ENCODE assay signal across 21 mouse cellular contexts in genomic region chr3:22140111-22140658, GRCm38 (mm10).
DNase-seq lines count a peak whose midpoint lies in the region; ATAC-seq lines count a peak whose summit lies in the region.
"Had no signal": no experiment of that assay in that cellular context is flagged by ENCODE, and none has a peak within 500 bp of the region (broad histone marks: within the 10 kb centered on the region; RNA-seq: fewer than 3 reads in every experiment).

No protein-coding gene starts in this region.

- no peak overlapping the region for H3K9ac ChIP-seq in forebrain, embryonic 13.5 days
- H3K9ac ChIP-seq in forebrain, embryonic 11.5 days (ENCODE audit: low read length), result no peak overlapping the region
- H3K9ac ChIP-seq in midbrain, embryonic 13.5 days (replicated peaks), result no peak overlapping the region
- H3K9ac ChIP-seq in midbrain, embryonic 15.5 days, result no peak overlapping the region
- H3K9ac ChIP-seq: heart, embryonic 15.5 days had no signal

- H3K27ac ChIP-seq in forebrain, embryonic 13.5 days, result 0 out of 2 replicates have a peak overlapping the region, but pooled peaks have one; percentile 10
- no peak overlapping the region for H3K27ac ChIP-seq in forebrain, embryonic 11.5 days (ENCODE audit: low read depth, low read length)
- no peak overlapping the region for H3K27ac ChIP-seq in midbrain, embryonic 13.5 days
- H3K27ac ChIP-seq in midbrain, embryonic 15.5 days, result no peak overlapping the region
- H3K27ac ChIP-seq: heart, embryonic 15.5 days; hindbrain, postnatal 0 days; kidney, postnatal 0 days; left cerebral cortex, adult 2 months had no signal

- ATAC-seq in forebrain, embryonic 13.5 days, result peak; percentile 62; the same call in 1 of the 2 replicates
- no peak for ATAC-seq in forebrain, embryonic 11.5 days (replicated peaks; ENCODE audit: low FRiP score)
- ATAC-seq in midbrain, embryonic 13.5 days, result peak; percentile 45; the same call in 1 of the 2 replicates
- ATAC-seq in midbrain, embryonic 15.5 days (replicated peaks), result no peak
- ATAC-seq: hindbrain, postnatal 0 days; intestine, postnatal 0 days; lung, postnatal 0 days had no signal

- H3K9me3 ChIP-seq in forebrain, embryonic 13.5 days (replicated peaks), result no peaks in the 10 kb centered on the region
- no peaks in the 10 kb centered on the region for H3K9me3 ChIP-seq in forebrain, embryonic 11.5 days (ENCODE audit: control insufficient read depth, low read length)
- no peaks in the 10 kb centered on the region for H3K9me3 ChIP-seq in midbrain, embryonic 13.5 days
- H3K9me3 ChIP-seq in midbrain, embryonic 15.5 days, result no peaks in the 10 kb centered on the region
- H3K9me3 ChIP-seq: heart, embryonic 15.5 days had no signal

- H3K4me3 ChIP-seq in forebrain, embryonic 13.5 days, result no peak overlapping the region
- H3K4me3 ChIP-seq in forebrain, embryonic 11.5 days (ENCODE audit: low read depth, low read length), result no peak overlapping the region
- no peak overlapping the region for H3K4me3 ChIP-seq in midbrain, embryonic 13.5 days (replicated peaks)
- H3K4me3 ChIP-seq in midbrain, embryonic 15.5 days, result no peak overlapping the region
- H3K4me3 ChIP-seq: heart, embryonic 15.5 days; left cerebral cortex, adult 2 months had no signal

- 39% methylated on average over 3 of the region's 3 CpGs for WGBS in forebrain, embryonic 13.5 days
- 78% methylated on average over 3 of the region's 3 CpGs for WGBS in forebrain, embryonic 11.5 days
- WGBS in midbrain, embryonic 13.5 days, result 76% methylated on average over 3 of the region's 3 CpGs
- 53% methylated on average over 3 of the region's 3 CpGs for WGBS in midbrain, embryonic 15.5 days

- peaks cover 21% of the 10 kb centered on the region for H3K4me1 ChIP-seq in forebrain, embryonic 13.5 days
- H3K4me1 ChIP-seq in forebrain, embryonic 11.5 days (replicated peaks; ENCODE audit: control insufficient read depth, insufficient read depth, low read length), result peaks cover 2% of the 10 kb centered on the region; the same call in 1 of the 2 replicates
- peaks cover 13% of the 10 kb centered on the region for H3K4me1 ChIP-seq in midbrain, embryonic 13.5 days (replicated peaks)
- H3K4me1 ChIP-seq in midbrain, embryonic 15.5 days, result peaks cover 8% of the 10 kb centered on the region

- H3K4me2 ChIP-seq in forebrain, embryonic 13.5 days, result no peak overlapping the region
- no peak overlapping the region for H3K4me2 ChIP-seq in forebrain, embryonic 11.5 days (ENCODE audit: low read depth, low read length, severe bottlenecking)
- H3K4me2 ChIP-seq in midbrain, embryonic 13.5 days (replicated peaks), result no peak overlapping the region
- no peak overlapping the region for H3K4me2 ChIP-seq in midbrain, embryonic 15.5 days
- H3K4me2 ChIP-seq: heart, embryonic 15.5 days had no signal

- H3K36me3 ChIP-seq in forebrain, embryonic 13.5 days (ENCODE audit: poor library complexity, severe bottlenecking), result no peaks in the 10 kb centered on the region
- no peaks in the 10 kb centered on the region for H3K36me3 ChIP-seq in forebrain, embryonic 11.5 days (ENCODE audit: control insufficient read depth, insufficient read depth, low read length)
- H3K36me3 ChIP-seq in midbrain, embryonic 13.5 days, result no peaks in the 10 kb centered on the region
- H3K36me3 ChIP-seq in midbrain, embryonic 15.5 days (replicated peaks), result no peaks in the 10 kb centered on the region
- H3K36me3 ChIP-seq in splenic B cell, adult 2 months (ENCODE audit: control insufficient read depth, insufficient read depth, low read length, poor library complexity, severe bottlenecking), result no peaks in the 10 kb centered on the region
- H3K36me3 ChIP-seq: heart, embryonic 15.5 days had no signal

- H3K27me3 ChIP-seq in forebrain, embryonic 13.5 days, result no peaks in the 10 kb centered on the region
- no peaks in the 10 kb centered on the region for H3K27me3 ChIP-seq in forebrain, embryonic 11.5 days (ENCODE audit: control insufficient read depth, insufficient read depth, low read length)
- H3K27me3 ChIP-seq in midbrain, embryonic 13.5 days, result no peaks in the 10 kb centered on the region
- H3K27me3 ChIP-seq in midbrain, embryonic 15.5 days (replicated peaks), result no peaks in the 10 kb centered on the region
- H3K27me3 ChIP-seq in splenic B cell, adult 2 months (ENCODE audit: control insufficient read depth, insufficient read depth, low read length, poor library complexity, severe bottlenecking), result no peaks in the 10 kb centered on the region
- H3K27me3 ChIP-seq: heart, embryonic 15.5 days had no signal

- no peak for DNase-seq in forebrain, embryonic 11.5 days (ENCODE audit: low spot score)
- DNase-seq in cerebellum, adult 9-11 months, result peak; percentile 47
- peak; percentile 22 for DNase-seq in splenic B cell, adult 2 months (ENCODE audit: low read depth, low spot score)
- no peak for DNase-seq in c-Kit-positive CD71-positive TER-119-positive erythroid progenitor cells, embryonic 14.5 days (ENCODE audit: low spot score)
- DNase-seq: adrenal gland, postnatal 36 days; gastrocnemius, postnatal 10 days; heart, adult 11 months; heart, postnatal 4 days; left cerebral cortex, postnatal 4 days; liver; retina, postnatal 1 day; thymus, postnatal 14 days had no signal

Comparison
In these comparisons a context has a peak if more than half of its experiments do, and no peak if none do; other contexts are left out.
1. ATAC-seq: peak in forebrain, embryonic 13.5 days (single experiment) and midbrain, embryonic 13.5 days (single experiment); none in forebrain, embryonic 11.5 days (single experiment) and midbrain, embryonic 15.5 days (single experiment).
2. DNase-seq: peak in cerebellum, adult 9-11 months (single experiment) and splenic B cell, adult 2 months (single experiment); none in forebrain, embryonic 11.5 days (single experiment) and c-Kit-positive CD71-positive TER-119-positive erythroid progenitor cells, embryonic 14.5 days (single experiment).